Mouse (Mus musculus): ENCODE results near the gene Cep126. TPM values are rescaled to one million over a fixed set of nuclear protein-coding genes. Genes with fewer than 3 reads are reported as not detected.

Cep126 gene
- polyA plus RNA-seq, 2 experiments, result 1.6 to 5.8 TPM

DNA sequence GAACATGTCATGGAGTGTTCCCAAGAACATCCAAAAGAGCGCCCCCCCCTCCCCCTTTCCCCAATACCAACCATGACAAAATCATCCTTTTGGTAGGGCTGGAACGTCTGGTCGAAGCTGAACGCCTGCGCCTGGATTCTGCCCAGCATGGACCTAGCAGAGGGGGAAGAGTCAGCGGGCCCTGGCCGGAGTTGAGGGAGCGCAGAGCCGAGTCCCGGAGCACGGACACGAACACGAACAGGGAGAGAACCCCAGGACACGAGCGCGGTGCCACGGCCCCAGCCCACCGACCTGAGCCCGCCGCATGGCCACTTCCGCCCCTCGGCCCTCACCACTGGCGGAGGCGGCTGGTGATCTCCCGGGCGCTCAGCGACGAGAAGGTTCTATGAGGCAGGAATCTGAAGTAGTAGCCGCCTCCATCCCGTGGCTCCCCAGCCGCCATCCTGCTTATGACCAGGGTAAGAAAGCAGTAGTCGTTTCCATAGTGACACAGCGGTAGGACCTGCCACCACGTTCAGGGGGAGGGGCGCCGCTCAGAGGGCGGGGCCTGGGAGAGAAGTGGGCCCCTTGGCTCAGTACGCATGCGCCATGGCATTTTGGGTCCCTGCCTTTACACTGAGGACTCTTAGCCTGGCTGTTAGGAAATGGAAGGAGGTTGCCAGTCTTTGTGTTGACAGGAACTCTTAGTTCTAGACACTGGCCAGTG, 91.6 kb downstream of the Cep126 start, which contains the start of gene Cfap300:
TSS of gene Cfap300 (minus strand) at position 486 of the 706 bp plus-strand sequence.
- Histone ChIP-seq H3K27me3 (ENCODE audit: control insufficient read depth, insufficient read depth, low read length) (no peaks in the 10 kb centered on the region), H3K4me1 (ENCODE audit: control insufficient read depth, insufficient read depth, low read length) (peaks cover 4% of the 10 kb centered on the region), H3K4me2 (replicated peaks; ENCODE audit: low read depth, low read length, severe bottlenecking) (peak within 1 kb of the TSS; percentile 54), H3K27ac (replicated peaks; ENCODE audit: low read depth, low read length) (peak within 1 kb of the TSS; percentile 65), H3K9ac (ENCODE audit: low read depth, low read length, severe bottlenecking) (peak within 1 kb of the TSS; percentile 67), H3K36me3 (ENCODE audit: control insufficient read depth, insufficient read depth, low read length) (no peaks in the 10 kb centered on the region), H3K9me3 (ENCODE audit: control insufficient read depth, low read length) (no peaks in the 10 kb centered on the region), H3K4me3 (replicated peaks; ENCODE audit: low read length) (peak within 1 kb of the TSS; percentile 72)
- ATAC-seq (ENCODE audit: low FRiP score, low read depth), result peak; percentile 99
- WGBS, result under 1% methylated on average over 38 of the region's 39 CpGs
- TF ChIP-seq POLR2A (IDR thresholded peaks at IDR 0.05; ENCODE audit: borderline replicate concordance, extremely low read depth, insufficient read depth, insufficient read length), result peak; percentile 65; the same call in 1 of the 2 replicates
- peak; percentile 97 for DNase-seq (ENCODE audit: low spot score)

DNA sequence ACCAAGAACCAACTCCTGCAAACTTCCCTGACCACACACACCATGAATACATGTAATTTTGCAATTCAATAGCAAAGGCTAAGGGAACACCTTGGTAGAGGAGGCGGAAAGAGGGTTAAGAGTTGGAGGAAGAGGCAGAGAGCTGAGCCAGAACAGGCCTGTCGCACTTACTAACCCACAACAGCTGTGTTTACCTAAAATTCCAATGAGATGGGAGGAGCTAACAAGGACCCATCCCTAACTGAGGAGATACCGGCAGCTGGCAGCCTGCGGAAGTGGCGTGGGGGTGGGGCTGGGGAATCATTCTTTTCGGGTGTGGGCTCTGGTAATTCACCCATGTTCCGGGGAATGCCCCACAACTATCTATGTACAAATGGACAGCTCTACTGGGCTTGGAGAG, 98.5 kb downstream of the Cep126 start:
- no peak overlapping the region for H3K4me2 ChIP-seq (replicated peaks; ENCODE audit: low read depth, low read length, severe bottlenecking)
- WGBS, result 21% methylated on average over 7 of the region's 7 CpGs
- no peak overlapping the region for H3K4me3 ChIP-seq (replicated peaks; ENCODE audit: low read length)
- H3K36me3 ChIP-seq (ENCODE audit: control insufficient read depth, insufficient read depth, low read length), result no peaks in the 10 kb centered on the region
- H3K27me3 ChIP-seq (ENCODE audit: control insufficient read depth, insufficient read depth, low read length), result no peaks in the 10 kb centered on the region
- H3K27ac ChIP-seq (replicated peaks; ENCODE audit: low read depth, low read length), result no peak overlapping the region
- no peaks in the 10 kb centered on the region for H3K9me3 ChIP-seq (ENCODE audit: control insufficient read depth, low read length)
- ATAC-seq (ENCODE audit: low FRiP score, low read depth), result no peak; the same call in 1 of the 2 replicates
- no peak overlapping the region for H3K9ac ChIP-seq (ENCODE audit: low read depth, low read length, severe bottlenecking)
- no peaks in the 10 kb centered on the region for H3K4me1 ChIP-seq (ENCODE audit: control insufficient read depth, insufficient read depth, low read length)
- no peak for DNase-seq (ENCODE audit: low spot score)
- TF ChIP-seq POLR2A (IDR thresholded peaks at IDR 0.05; ENCODE audit: borderline replicate concordance, extremely low read depth, insufficient read depth, insufficient read length), result no peak

DNA sequence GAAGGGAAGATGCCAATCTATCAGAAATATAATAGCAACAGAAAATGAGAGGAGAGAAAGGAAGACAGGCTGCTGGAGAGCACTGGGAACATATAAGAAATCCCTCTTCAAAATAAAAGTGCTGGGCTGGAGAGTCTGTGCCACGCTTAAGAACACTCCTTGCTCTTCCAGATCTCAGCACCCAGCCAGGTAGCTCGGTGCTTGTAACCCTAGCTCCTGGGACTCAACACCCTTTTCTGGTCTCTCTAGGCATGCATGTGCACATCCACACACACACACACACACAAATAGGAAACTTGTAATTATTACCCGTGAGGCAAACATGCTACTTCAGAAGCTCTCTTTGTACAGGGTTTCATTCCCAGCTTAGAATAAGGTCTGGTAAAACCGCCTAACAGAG, 99.0 kb downstream of the Cep126 start:
- no peak overlapping the region for H3K4me3 ChIP-seq (replicated peaks; ENCODE audit: low read length)
- no peaks in the 10 kb centered on the region for H3K9me3 ChIP-seq (ENCODE audit: control insufficient read depth, low read length)
- H3K27me3 ChIP-seq (ENCODE audit: control insufficient read depth, insufficient read depth, low read length), result no peaks in the 10 kb centered on the region
- no peak overlapping the region for H3K27ac ChIP-seq (replicated peaks; ENCODE audit: low read depth, low read length)
- DNase-seq (ENCODE audit: low spot score) (no peak), ATAC-seq (ENCODE audit: low FRiP score, low read depth) (no peak; the same call in 1 of the 2 replicates)
- H3K4me2 ChIP-seq (replicated peaks; ENCODE audit: low read depth, low read length, severe bottlenecking), result no peak overlapping the region
- WGBS, result 39% methylated on average over 4 of the region's 4 CpGs
- no peaks in the 10 kb centered on the region for H3K36me3 ChIP-seq (ENCODE audit: control insufficient read depth, insufficient read depth, low read length)
- no peak overlapping the region for H3K9ac ChIP-seq (ENCODE audit: low read depth, low read length, severe bottlenecking)
- no peaks in the 10 kb centered on the region for H3K4me1 ChIP-seq (ENCODE audit: control insufficient read depth, insufficient read depth, low read length)
- no peak for TF ChIP-seq POLR2A (IDR thresholded peaks at IDR 0.05; ENCODE audit: borderline replicate concordance, extremely low read depth, insufficient read depth, insufficient read length)

DNA sequence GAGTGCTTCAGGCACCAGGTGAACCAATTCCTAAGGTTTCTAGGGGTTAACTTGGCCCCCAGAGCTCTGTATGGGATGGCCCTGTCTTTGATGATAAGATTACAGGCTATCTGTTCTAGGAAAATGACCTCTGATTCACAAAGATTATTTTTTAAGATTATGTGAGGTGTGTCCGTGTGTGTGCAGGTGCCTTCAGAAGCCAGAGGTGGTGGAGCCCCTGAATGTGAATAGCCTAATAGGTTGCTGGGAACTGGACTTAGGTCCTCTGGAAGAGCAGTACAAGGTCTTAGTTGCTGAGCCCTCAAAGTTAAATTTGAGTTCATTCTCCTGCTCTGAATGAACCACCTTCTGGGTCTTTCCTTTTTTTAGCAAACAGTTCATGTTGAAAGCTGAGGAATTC, 100.0 kb downstream of the Cep126 start:
- 62% methylated on average over 1 of the region's 1 CpGs for WGBS
- H3K4me1 ChIP-seq (ENCODE audit: control insufficient read depth, insufficient read depth, low read length), result no peaks in the 10 kb centered on the region
- no peak overlapping the region for H3K9ac ChIP-seq (ENCODE audit: low read depth, low read length, severe bottlenecking)
- no peaks in the 10 kb centered on the region for H3K27me3 ChIP-seq (ENCODE audit: control insufficient read depth, insufficient read depth, low read length)
- ATAC-seq (ENCODE audit: low FRiP score, low read depth), result no peak
- H3K4me3 ChIP-seq (replicated peaks; ENCODE audit: low read length), result no peak overlapping the region
- no peak for DNase-seq (ENCODE audit: low spot score)
- H3K4me2 ChIP-seq (replicated peaks; ENCODE audit: low read depth, low read length, severe bottlenecking), result no peak overlapping the region
- TF ChIP-seq POLR2A (IDR thresholded peaks at IDR 0.05; ENCODE audit: borderline replicate concordance, extremely low read depth, insufficient read depth, insufficient read length), result no peak
- no peak overlapping the region for H3K27ac ChIP-seq (replicated peaks; ENCODE audit: low read depth, low read length)
- H3K9me3 ChIP-seq (ENCODE audit: control insufficient read depth, low read length), result no peaks in the 10 kb centered on the region
- no peaks in the 10 kb centered on the region for H3K36me3 ChIP-seq (ENCODE audit: control insufficient read depth, insufficient read depth, low read length)

DNA sequence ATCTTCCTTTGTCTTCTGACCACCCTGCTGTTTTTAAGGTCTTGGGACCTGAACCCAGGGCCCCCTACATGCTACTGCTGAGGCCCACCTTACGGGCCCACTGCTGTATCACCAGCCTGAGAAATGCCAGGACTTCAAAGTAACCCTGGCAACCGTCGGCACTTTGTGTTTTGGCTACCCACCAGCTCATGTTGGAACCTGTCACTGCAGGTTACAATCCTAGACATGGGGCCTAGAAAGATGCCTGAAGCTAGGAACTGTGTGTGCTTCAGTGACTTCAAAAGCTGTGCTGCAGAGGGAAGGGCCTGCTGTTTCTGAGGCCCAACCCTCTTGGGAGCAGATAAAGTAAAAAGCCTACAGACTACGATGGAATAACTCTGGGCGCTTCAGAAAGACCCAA, 101.2 kb downstream of the Cep126 start:
- no peak overlapping the region for H3K9ac ChIP-seq (ENCODE audit: low read depth, low read length, severe bottlenecking)
- no peaks in the 10 kb centered on the region for H3K9me3 ChIP-seq (ENCODE audit: control insufficient read depth, low read length)
- DNase-seq (ENCODE audit: low spot score), result peak; percentile 38
- no peaks in the 10 kb centered on the region for H3K4me1 ChIP-seq (ENCODE audit: control insufficient read depth, insufficient read depth, low read length)
- no peaks in the 10 kb centered on the region for H3K36me3 ChIP-seq (ENCODE audit: control insufficient read depth, insufficient read depth, low read length)
- no peak for ATAC-seq (ENCODE audit: low FRiP score, low read depth)
- no peak overlapping the region for H3K4me3 ChIP-seq (replicated peaks; ENCODE audit: low read length)
- no peak overlapping the region for H3K27ac ChIP-seq (replicated peaks; ENCODE audit: low read depth, low read length)
- TF ChIP-seq POLR2A (IDR thresholded peaks at IDR 0.05; ENCODE audit: borderline replicate concordance, extremely low read depth, insufficient read depth, insufficient read length), result no peak
- H3K4me2 ChIP-seq (replicated peaks; ENCODE audit: low read depth, low read length, severe bottlenecking), result no peak overlapping the region
- WGBS, result 53% methylated on average over 5 of the region's 5 CpGs
- no peaks in the 10 kb centered on the region for H3K27me3 ChIP-seq (ENCODE audit: control insufficient read depth, insufficient read depth, low read length)

Other genes starting within 250 kb of the Cep126 start
- gene Yap1, start 129.7 kb downstream of the Cep126 start, polyA plus RNA-seq (2012; rRNA removed), result 75.0 and 87.4 TPM in 2 replicates
- gene Yap1, start 129.7 kb downstream of the Cep126 start, polyA plus RNA-seq (2014; fragmentation: Nextera tagmentation; extraction: Ambion mirVana), result 43.3 and 50.8 TPM in 2 replicates
- 8.5 and 9.5 TPM in 2 replicates for gene Cfap300, start 91.5 kb downstream of the Cep126 start, polyA plus RNA-seq (2012; rRNA removed)
- gene Cfap300, start 91.5 kb downstream of the Cep126 start, polyA plus RNA-seq (2014; fragmentation: Nextera tagmentation; extraction: Ambion mirVana), result 11.5 and 12.5 TPM in 2 replicates